Mouse (Mus musculus) 3134 (cell line): ENCODE measurements around the gene C130050O18Rik.

Experiments used
- DNase-seq: peaks from one replicate; pipeline ENCODE4 v3.0.0-alpha.2; 2011; ENCODE audit warnings: low spot score; ENCODE audit not compliant: insufficient read length; ENCODE audit errors: extremely low read depth

Gene C130050O18Rik

GRCm38 (mm10) chr5:139397359-139397916 lies 7.6 kb upstream of the C130050O18Rik start:
- DNase-seq, result no peak

GRCm38 (mm10) chr5:139397959-139398753 lies 6.9 kb upstream of the C130050O18Rik start:
- DNase-seq, result peak; percentile 69

GRCm38 (mm10) chr5:139398786-139399185 lies 6.3 kb upstream of the C130050O18Rik start:
- no peak for DNase-seq

- no peak for DNase-seq
These were observed 5.1 kb upstream of the C130050O18Rik start for GRCm38 (mm10) chr5:139399991-139400390.

GRCm38 (mm10) chr5:139402106-139402505 lies 3.0 kb upstream of the C130050O18Rik start:
- no peak for DNase-seq

- no peak for DNase-seq
These were observed 1.3 kb upstream of the C130050O18Rik start for GRCm38 (mm10) chr5:139403692-139404260.

GRCm38 (mm10) chr5:139405478-139405877 lies 398 bp downstream of the C130050O18Rik start:
- DNase-seq, result no peak

GRCm38 (mm10) chr5:139405953-139406352 lies 873 bp downstream of the C130050O18Rik start:
- no peak for DNase-seq

- DNase-seq, result no peak
These were observed 2.2 kb downstream of the C130050O18Rik start for GRCm38 (mm10) chr5:139407121-139407885.

GRCm38 (mm10) chr5:139408511-139408910 lies 3.4 kb downstream of the C130050O18Rik start:
- no peak for DNase-seq

- DNase-seq, result peak; percentile 87
These were observed 4.3 kb downstream of the C130050O18Rik start for GRCm38 (mm10) chr5:139409412-139409811.

- DNase-seq, result no peak
These were observed 5.0 kb downstream of the C130050O18Rik start for GRCm38 (mm10) chr5:139410056-139410455.

GRCm38 (mm10) chr5:139411117-139411516 lies 6.0 kb downstream of the C130050O18Rik start:
- DNase-seq, result no peak

- no peak for DNase-seq
These were observed 6.7 kb downstream of the C130050O18Rik start for GRCm38 (mm10) chr5:139411665-139412314.

GRCm38 (mm10) chr5:139413545-139413944 lies 8.5 kb downstream of the C130050O18Rik start:
- no peak for DNase-seq

GRCm38 (mm10) chr5:139415001-139415400 lies 9.9 kb downstream of the C130050O18Rik start:
- DNase-seq, result no peak

- DNase-seq, result no peak
These were observed 11.9 kb downstream of the C130050O18Rik start for GRCm38 (mm10) chr5:139416942-139417341.

- no peak for DNase-seq
These were observed 12.4 kb downstream of the C130050O18Rik start for GRCm38 (mm10) chr5:139417480-139417879.

- no peak for DNase-seq
These were observed 13.0 kb downstream of the C130050O18Rik start for GRCm38 (mm10) chr5:139418110-139418509.

GRCm38 (mm10) chr5:139418633-139419032 lies 13.6 kb downstream of the C130050O18Rik start:
- no peak for DNase-seq
